Mouse (Mus musculus): ENCODE measurements around the gene Mgat1. TPM values are rescaled to one million over a fixed set of nuclear protein-coding genes. Genes with fewer than 3 reads are reported as not detected.
"Not testable (repeated sequence)": the region's sequence is repeated elsewhere in the genome, so short reads cannot be mapped to it uniquely, and the experiment has no call there.

Mgat1 gene
- polyA plus RNA-seq, 1 experiment: 58.5 TPM

- no peak for DNase-seq (ENCODE audit: extremely low spot score in 1 of 2, low spot score in 1 of 2)
Measured at GRCm38 (mm10) chr11:49261313-49261855, 17.4 kb downstream of the Mgat1 start.

- DNase-seq (ENCODE audit: extremely low spot score in 1 of 2, low spot score in 1 of 2): no peak
Measured at GRCm38 (mm10) chr11:49262286-49262685, 18.3 kb downstream of the Mgat1 start.

DNA sequence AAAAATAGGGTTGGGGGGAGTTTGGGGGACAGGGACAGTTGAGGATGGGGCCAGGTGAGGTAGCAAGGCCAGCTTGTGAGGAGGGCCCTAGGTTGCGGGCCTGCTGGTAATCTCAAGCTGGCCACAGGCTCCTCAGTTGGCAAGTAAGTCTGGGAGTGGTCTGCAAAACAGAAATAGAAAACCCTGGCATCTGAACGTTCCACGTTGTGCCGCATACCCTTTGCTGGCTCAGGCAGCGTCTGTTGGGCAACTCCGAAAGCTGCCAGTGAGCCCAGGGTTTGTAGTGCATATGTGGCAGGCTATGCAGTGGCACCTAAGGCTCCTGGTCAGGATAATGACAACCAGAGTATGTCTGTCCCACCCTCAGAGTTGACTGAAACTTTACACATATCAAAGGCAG, 19.2 kb downstream of the Mgat1 start:
- DNase-seq (ENCODE audit: extremely low spot score in 1 of 2, low spot score in 1 of 2): no peak

- no peak for DNase-seq (ENCODE audit: extremely low spot score in 1 of 2, low spot score in 1 of 2)
Measured at GRCm38 (mm10) chr11:49264081-49264480, 20.1 kb downstream of the Mgat1 start.

- DNase-seq (ENCODE audit: extremely low spot score in 1 of 2, low spot score in 1 of 2): no peak
Measured at GRCm38 (mm10) chr11:49264622-49265021, 20.6 kb downstream of the Mgat1 start.

- no peak for DNase-seq (ENCODE audit: extremely low spot score in 1 of 2, low spot score in 1 of 2)
Measured at GRCm38 (mm10) chr11:49265101-49265500, 21.1 kb downstream of the Mgat1 start.

- DNase-seq (ENCODE audit: extremely low spot score in 1 of 2, low spot score in 1 of 2): no peak
Measured at GRCm38 (mm10) chr11:49266671-49267070, 22.7 kb downstream of the Mgat1 start.

DNA sequence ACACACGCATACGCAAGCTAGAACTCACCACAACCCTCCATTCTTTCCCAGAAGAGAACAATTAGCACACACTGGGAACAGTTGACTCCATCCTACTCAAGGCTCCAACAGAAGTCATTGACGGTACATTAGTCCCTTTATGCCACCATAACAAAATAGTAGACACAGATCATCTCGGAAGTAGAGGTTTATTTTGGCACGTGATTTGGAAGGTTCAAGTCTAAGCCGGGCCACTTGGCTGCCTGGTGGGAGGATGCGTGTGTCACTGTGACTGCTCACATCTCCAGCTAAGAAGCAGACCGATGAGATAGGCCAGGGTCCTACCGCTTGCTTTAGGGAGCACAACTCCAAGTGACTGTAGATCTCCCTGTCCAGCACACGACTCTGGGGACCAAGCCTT, 23.3 kb downstream of the Mgat1 start:
- no peak for DNase-seq (ENCODE audit: extremely low spot score in 1 of 2, low spot score in 1 of 2)

DNA sequence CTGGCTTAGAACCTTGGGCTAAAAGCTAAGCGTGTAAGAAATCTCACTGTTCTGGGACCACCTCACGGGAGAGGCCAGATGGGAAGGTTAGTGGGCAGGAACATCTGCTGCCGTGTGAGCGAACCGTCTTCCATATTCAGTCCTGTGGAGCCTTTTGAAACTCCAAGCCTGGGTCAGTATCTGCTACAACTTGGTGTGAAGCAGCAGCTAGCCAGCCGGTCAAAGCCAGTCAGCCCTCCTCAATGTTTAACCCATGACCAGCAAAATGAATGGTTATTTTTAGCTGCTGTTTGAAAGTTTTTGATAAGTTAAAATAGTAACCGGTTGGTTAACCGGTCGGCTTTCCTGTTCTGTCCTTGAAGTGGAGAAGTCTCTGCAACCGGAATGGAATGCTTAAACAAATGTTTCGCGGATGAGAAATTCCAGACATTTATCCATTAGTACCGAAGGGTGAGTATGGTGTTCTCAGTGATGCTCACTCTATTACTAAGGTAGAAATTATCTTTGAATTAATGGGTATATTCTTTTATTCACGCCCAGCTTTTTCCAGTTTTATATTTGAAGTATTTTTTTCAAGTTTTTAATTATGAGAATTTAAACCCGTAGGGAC, 24.1 kb downstream of the Mgat1 start:
- no peak for DNase-seq (ENCODE audit: extremely low spot score in 1 of 2, low spot score in 1 of 2)

DNA sequence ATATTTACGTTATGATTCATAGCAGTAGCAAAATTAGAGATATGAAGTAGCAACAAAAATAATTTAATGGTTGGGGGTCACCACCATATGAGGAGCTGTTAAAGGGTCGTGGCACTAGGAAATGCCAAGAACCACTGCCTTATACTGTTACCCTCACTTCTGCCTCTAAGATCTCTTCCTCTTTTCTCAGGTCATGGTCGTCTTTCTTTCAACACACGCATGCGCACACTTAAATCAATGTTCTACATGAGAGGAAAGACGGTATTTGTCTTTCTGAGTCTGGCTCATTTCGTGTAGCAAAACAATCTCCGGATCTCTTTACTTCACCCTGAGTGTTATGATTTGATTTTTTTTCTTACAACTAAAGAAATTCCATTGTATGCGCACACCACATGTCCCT, 25.8 kb downstream of the Mgat1 start:
- DNase-seq (ENCODE audit: extremely low spot score in 1 of 2, low spot score in 1 of 2): no peak

- no peak for DNase-seq (ENCODE audit: extremely low spot score in 1 of 2, low spot score in 1 of 2)
Measured at GRCm38 (mm10) chr11:49270368-49270767, 26.4 kb downstream of the Mgat1 start.

GRCm38 (mm10) chr11:49271334-49271733, 27.3 kb downstream of the Mgat1 start:
- peak in 1 of 2 experiments; percentile 76 for DNase-seq (ENCODE audit: extremely low spot score in 1 of 2, low spot score in 1 of 2)

DNA sequence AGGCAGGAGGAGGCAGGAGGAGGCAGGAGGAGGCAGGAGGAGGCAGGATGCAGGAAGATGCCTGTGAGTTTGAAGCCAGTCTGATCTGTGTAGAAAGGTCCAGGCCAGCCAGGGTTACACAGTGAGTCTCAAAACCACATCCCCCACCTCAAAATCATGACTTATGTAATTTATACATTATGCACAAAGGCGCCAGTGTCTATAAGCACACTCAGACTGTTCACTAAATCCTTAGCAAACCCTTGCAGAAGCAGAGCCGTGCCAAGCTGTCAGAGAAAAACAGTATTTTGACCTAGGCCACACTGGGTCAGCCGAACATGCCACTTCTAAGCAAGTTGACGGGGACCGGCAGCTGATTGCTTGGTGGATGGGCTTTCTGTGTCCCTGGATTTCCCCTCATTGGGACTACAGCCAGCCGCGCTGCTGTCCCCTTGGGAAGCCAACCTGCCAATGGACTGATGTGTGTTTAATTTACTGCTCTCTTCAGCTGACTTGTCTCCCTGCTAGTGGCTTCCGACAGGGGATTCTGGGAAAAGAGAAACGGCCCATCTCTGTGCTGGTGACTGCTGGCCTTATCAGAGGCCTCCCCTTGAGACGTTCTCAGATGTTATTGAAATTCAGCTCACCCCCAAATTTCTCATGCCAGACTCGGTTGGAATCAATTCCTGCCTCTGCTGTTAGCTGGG, 30.0 kb downstream of the Mgat1 start:
- no peak for DNase-seq (ENCODE audit: extremely low spot score in 1 of 2, low spot score in 1 of 2)

- no peak for DNase-seq (ENCODE audit: extremely low spot score in 1 of 2, low spot score in 1 of 2)
Measured at GRCm38 (mm10) chr11:49278222-49278621, 34.2 kb downstream of the Mgat1 start, which contains the start of gene Olfr1393. Gene Olfr1393, plus strand, starts transcription at chr11:49278304.

DNA sequence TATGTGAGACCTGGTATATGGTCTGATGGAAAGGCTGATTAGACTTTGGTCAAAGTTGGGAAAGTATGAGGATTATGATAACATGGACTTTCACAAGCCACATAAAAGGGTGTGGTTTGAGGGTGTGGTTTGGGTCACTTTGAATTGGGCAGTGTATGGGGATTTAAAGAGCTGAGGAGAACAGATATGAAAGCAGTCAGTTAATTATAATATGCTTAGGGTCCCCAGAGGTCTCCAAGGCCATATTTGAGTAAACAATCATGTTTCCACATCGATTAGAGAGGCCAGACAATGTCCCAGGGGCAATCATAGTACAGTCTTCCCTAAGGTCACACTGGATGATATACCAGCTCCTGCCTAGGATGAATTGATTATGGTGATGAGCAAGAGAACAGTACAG, 41.0 kb downstream of the Mgat1 start, which contains the start of gene Olfr1392:
Olfr1392 (plus strand) TSS at position 301 of the 400 bp plus-strand sequence.
- DNase-seq (ENCODE audit: extremely low spot score in 1 of 2, low spot score in 1 of 2): not testable (repeated sequence)

- DNase-seq (ENCODE audit: extremely low spot score in 1 of 2, low spot score in 1 of 2): peak; percentile 62 to 64
Measured at GRCm38 (mm10) chr11:49287251-49287650, 43.3 kb downstream of the Mgat1 start.

DNA sequence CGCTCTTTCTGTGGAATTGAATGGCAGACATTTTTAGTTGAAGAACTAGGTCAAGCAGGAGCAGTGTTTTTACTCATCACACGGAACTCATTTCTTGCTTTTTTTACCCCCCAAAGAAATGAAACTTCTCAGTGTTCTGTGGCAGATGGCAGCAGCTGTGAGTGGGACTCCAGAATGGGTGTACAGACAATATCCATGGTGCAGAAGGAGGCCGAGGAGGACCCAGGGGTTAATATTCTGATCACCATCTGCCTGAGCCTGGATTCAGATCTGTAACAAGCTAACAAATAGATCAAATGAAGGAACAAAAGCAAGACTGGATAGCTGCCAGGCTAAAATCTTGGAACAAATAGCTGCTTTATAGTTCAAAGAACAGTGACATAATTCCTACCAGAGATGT, 48.8 kb downstream of the Mgat1 start:
- peak; percentile 32 to 71 for DNase-seq (ENCODE audit: extremely low spot score in 1 of 2, low spot score in 1 of 2)

DNA sequence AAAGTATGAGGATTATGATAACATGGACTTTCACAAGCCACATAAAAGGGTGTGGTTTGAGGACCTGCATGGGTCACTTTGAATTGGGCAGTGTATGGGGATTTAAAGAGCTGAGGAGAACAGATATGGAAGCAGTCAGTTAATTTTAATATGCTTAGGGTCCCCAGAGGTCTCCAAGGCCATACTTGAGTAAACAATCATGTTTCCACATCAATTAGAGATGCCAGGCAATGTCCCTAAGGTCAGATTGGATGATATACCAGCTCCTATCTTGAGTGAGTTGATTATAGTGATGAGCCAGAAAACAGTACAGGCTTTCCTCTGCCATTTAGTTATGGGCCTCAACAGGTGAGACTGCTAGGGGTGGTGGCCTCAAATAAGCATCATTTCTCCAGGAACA, 60.5 kb downstream of the Mgat1 start, which contains the start of gene Olfr10:
Olfr10 (plus strand) TSS at position 301 of the 400 bp plus-strand sequence.
- no peak for DNase-seq (ENCODE audit: extremely low spot score in 1 of 2, low spot score in 1 of 2)

DNA sequence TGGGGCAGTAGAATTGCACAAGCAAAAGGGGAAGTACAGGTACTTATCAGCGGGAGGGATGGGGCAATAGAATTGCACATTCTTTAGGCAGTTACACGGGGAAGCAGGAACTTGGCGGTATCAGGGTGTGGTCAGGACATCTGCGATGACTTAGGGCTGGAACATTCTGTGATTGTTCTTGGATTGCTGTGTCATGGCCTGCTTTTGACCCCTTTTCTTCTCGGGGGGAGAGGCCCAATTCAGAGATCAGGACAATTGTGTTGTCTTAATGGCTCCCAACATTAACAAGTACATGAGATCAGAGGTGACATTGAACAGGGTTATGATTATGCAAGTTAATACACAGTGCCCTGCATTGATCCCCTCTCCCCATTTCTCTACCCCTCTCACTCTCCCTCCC, 64.6 kb downstream of the Mgat1 start:
- not testable (repeated sequence) for DNase-seq (ENCODE audit: extremely low spot score in 1 of 2, low spot score in 1 of 2)
